In genomic region chr14:60726091-60726490, GRCm38 (mm10) we compare ENCODE assay signal across 9 mouse cellular contexts. TPM values are rescaled to one million over a fixed set of nuclear protein-coding genes. Genes with fewer than 3 reads are reported as not detected.
DNase-seq lines count a peak whose midpoint lies in the region; ATAC-seq and TF ChIP-seq lines count a peak whose summit lies in the region.
"Had no signal": no experiment of that assay in that cellular context is flagged by ENCODE, and none has a peak within 500 bp of the region (broad histone marks: within the 10 kb centered on the region; RNA-seq: fewer than 3 reads in every experiment).

No protein-coding gene starts in this region.

- H3K4me1 ChIP-seq in hindbrain, embryonic 15.5 days (replicated peaks), result no peaks in the 10 kb centered on the region; the same call in 1 of the 2 replicates
- peaks cover 2% of the 10 kb centered on the region; the same call in 1 of the 2 replicates for H3K4me1 ChIP-seq in hindbrain, embryonic 12.5 days
- H3K4me1 ChIP-seq in heart, postnatal 0 days (ENCODE audit: control insufficient read depth, insufficient read depth), result peaks cover 11% of the 10 kb centered on the region

- no peak overlapping the region for H3K4me2 ChIP-seq in hindbrain, embryonic 15.5 days
- H3K4me2 ChIP-seq in hindbrain, embryonic 12.5 days (replicated peaks), result no peak overlapping the region
- no peak overlapping the region for H3K4me2 ChIP-seq in heart, postnatal 0 days (ENCODE audit: low read depth, low read length)

- H3K9me3 ChIP-seq in hindbrain, embryonic 15.5 days, result no peaks in the 10 kb centered on the region
- H3K9me3 ChIP-seq in hindbrain, embryonic 12.5 days (replicated peaks), result no peaks in the 10 kb centered on the region
- no peaks in the 10 kb centered on the region for H3K9me3 ChIP-seq in heart, postnatal 0 days (replicated peaks; ENCODE audit: control insufficient read depth, low read length)

- no peak overlapping the region for H3K9ac ChIP-seq in hindbrain, embryonic 15.5 days
- no peak overlapping the region for H3K9ac ChIP-seq in hindbrain, embryonic 12.5 days
- no peak overlapping the region for H3K9ac ChIP-seq in heart, postnatal 0 days (replicated peaks; ENCODE audit: low read depth, low read length)

- CTCF ChIA-PET in Patski (lab: Charles Lee), result interaction anchor here (1.0 kb wide), 1 partner anchor 29 kb away, joined by 3 read pairs; no protein-coding TSS in a partner anchor

- TF ChIP-seq CTCF in Patski (IDR thresholded peaks at IDR 0.05), result no peak
- TF ChIP-seq CTCF in heart, postnatal 0 days (IDR thresholded peaks at IDR 0.05; ENCODE audit: low read depth), result no peak
- TF ChIP-seq CTCF in layer of hippocampus, adult 2 months (conservative IDR thresholded peaks at IDR 0.05), result no peak

- ATAC-seq in hindbrain, embryonic 15.5 days (ENCODE audit: low FRiP score, low read depth), result peak; percentile 65; the same call in 1 of the 2 replicates
- ATAC-seq in hindbrain, embryonic 12.5 days (ENCODE audit: low FRiP score), result no peak
- peak; percentile 83 for ATAC-seq in Patski
- peak; percentile 86 for ATAC-seq in heart, postnatal 0 days (ENCODE audit: insufficient read depth, low read depth)
- ATAC-seq in megakaryocyte-erythroid progenitor cell, adult 5-6 weeks (replicated peaks; ENCODE audit: low FRiP score, low TSS enrichment, poor library complexity, severe bottlenecking), result peak; percentile 81

- 59% methylated on average over 6 of the region's 6 CpGs for WGBS in hindbrain, embryonic 15.5 days
- WGBS in hindbrain, embryonic 12.5 days, result 80% methylated on average over 6 of the region's 6 CpGs
- 21% methylated on average over 6 of the region's 6 CpGs for WGBS in heart, postnatal 0 days

- POLR2A ChIA-PET in Patski (lab: Charles Lee), result no interaction called here

- no peaks in the 10 kb centered on the region for H3K27me3 ChIP-seq in hindbrain, embryonic 15.5 days
- H3K27me3 ChIP-seq in hindbrain, embryonic 12.5 days, result no peaks in the 10 kb centered on the region
- H3K27me3 ChIP-seq in Patski, result no peaks in the 10 kb centered on the region
- H3K27me3 ChIP-seq in heart, postnatal 0 days (ENCODE audit: control insufficient read depth, insufficient read depth, low read length), result no peaks in the 10 kb centered on the region

- H3K36me3 ChIP-seq in hindbrain, embryonic 15.5 days, result no peaks in the 10 kb centered on the region
- H3K36me3 ChIP-seq in hindbrain, embryonic 12.5 days, result no peaks in the 10 kb centered on the region
- 0 out of 2 replicates have a peak, but pooled peaks cover 3% of the 10 kb centered on the region for H3K36me3 ChIP-seq in heart, postnatal 0 days (replicated peaks; ENCODE audit: control insufficient read depth, insufficient read depth, low read length)

- TF ChIP-seq EP300 in heart, postnatal 0 days (IDR thresholded peaks at IDR 0.05; ENCODE audit: low read depth), result no peak

- no peak overlapping the region for H3K4me3 ChIP-seq in hindbrain, embryonic 15.5 days
- H3K4me3 ChIP-seq in hindbrain, embryonic 12.5 days, result no peak overlapping the region
- H3K4me3 ChIP-seq in heart, postnatal 0 days (ENCODE audit: low read depth, low read length), result no peak overlapping the region
- H3K4me3 ChIP-seq in layer of hippocampus, adult 2 months, result no peak overlapping the region

- in situ Hi-C loops in Patski (cut with MboI; ENCODE audit: low pct_unique_long_range_greater_than_20kb), result no loop called here

- DNase-seq in Patski (ENCODE audit: low read depth, low spot score) (no peak), adipocyte (ENCODE audit: low spot score) (no peak)
- DNase-seq in heart, postnatal 0 days (ENCODE audit: low spot score), result peak; percentile 53
- DNase-seq in layer of hippocampus, adult 2 months (ENCODE audit: low spot score in 2 of 2), result no peak
- no peak for DNase-seq in spleen, postnatal 14 days (ENCODE audit: low spot score in 2 of 2)
- DNase-seq: adrenal gland, postnatal 10 days had no signal

- H3K27ac ChIP-seq in hindbrain, embryonic 15.5 days (replicated peaks), result no peak overlapping the region
- no peak overlapping the region for H3K27ac ChIP-seq in hindbrain, embryonic 12.5 days
- H3K27ac ChIP-seq in heart, postnatal 0 days (ENCODE audit: low read depth), result peak overlapping the region; percentile 12
- no peak overlapping the region for H3K27ac ChIP-seq in layer of hippocampus, adult 2 months

RNA-seq across cellular contexts. Expression of gene C1qtnf9, which starts 41.8 kb away (rescaled TPM):
- 0.08 and 0.22 TPM in 2 replicates for polyA plus RNA-seq in hindbrain, embryonic 15.5 days (2015; fragmentation: Nextera tagmentation; extraction: Ambion mirVana)
- 0.20 and 0.43 TPM in 2 replicates for polyA plus RNA-seq in hindbrain, embryonic 12.5 days (2016; fragmentation: Nextera tagmentation; extraction: Ambion mirVana)
- polyA plus RNA-seq in Patski (2021), result not detected
- total RNA-seq in heart, postnatal 0 days (2014; rRNA removed; ENCODE audit: low replicate concordance), result 2.2 and 2.8 TPM in 2 replicates
- 4.6 and 5.4 TPM in 2 replicates for polyA plus RNA-seq in heart, postnatal 0 days (2015; fragmentation: Nextera tagmentation; extraction: Ambion mirVana)
- not detected in 2 replicates for total RNA-seq in megakaryocyte-erythroid progenitor cell, adult 5-6 weeks (2014; fragmentation: Nextera tagmentation)
- not detected in 2 replicates for total RNA-seq in megakaryocyte-erythroid progenitor cell, adult 5-6 weeks (2017)
- total RNA-seq in layer of hippocampus, adult 2 months (2021), result under 1 TPM; 0.29 to 0.44 TPM

RNA-seq across cellular contexts. Expression of gene Mipep, which starts 58.3 kb away (rescaled TPM):
- polyA plus RNA-seq in hindbrain, embryonic 15.5 days (2015; fragmentation: Nextera tagmentation; extraction: Ambion mirVana), result 18.6 and 20.2 TPM in 2 replicates
- polyA plus RNA-seq in hindbrain, embryonic 12.5 days (2016; fragmentation: Nextera tagmentation; extraction: Ambion mirVana), result 21.4 and 22.3 TPM in 2 replicates
- polyA plus RNA-seq in Patski (2021), result 20.9 TPM
- 49.1 and 60.9 TPM in 2 replicates for total RNA-seq in heart, postnatal 0 days (2014; rRNA removed; ENCODE audit: low replicate concordance)
- polyA plus RNA-seq in heart, postnatal 0 days (2015; fragmentation: Nextera tagmentation; extraction: Ambion mirVana), result 29.2 and 29.3 TPM in 2 replicates
- 15.8 and 19.6 TPM in 2 replicates for total RNA-seq in megakaryocyte-erythroid progenitor cell, adult 5-6 weeks (2014; fragmentation: Nextera tagmentation)
- 20.2 and 34.2 TPM in 2 replicates for total RNA-seq in megakaryocyte-erythroid progenitor cell, adult 5-6 weeks (2017)
- total RNA-seq in layer of hippocampus, adult 2 months (2021), result 10 to 100 TPM; 31.1 to 33.9 TPM
